Mouse (Mus musculus) megakaryocyte, embryonic 14.5 days (primary cell): ENCODE results near the gene Ciz1.

Source experiments
- FLI1 ChIP-seq: IDR thresholded peaks from 2 replicates; pipeline ENCODE4 v1.6.1; 2012; ENCODE audit warnings: low read length, inconsistent platforms, mixed read lengths
- GATA1 ChIP-seq: IDR thresholded peaks from 3 replicates; pipeline ENCODE4 v1.6.1; 2012; ENCODE audit warnings: mixed read lengths, low read length, inconsistent platforms, borderline replicate concordance

GRCm38 (mm10) chr2:32427720-32428119, 75.6 kb downstream of the Ciz1 start:
- TF ChIP-seq GATA1, result no peak
- TF ChIP-seq FLI1, result no peak
